Mouse (Mus musculus) spleen, postnatal 14 days (tissue): Measurements from ENCODE around the gene Syvn1.
"Not testable (repeated sequence)": the region's sequence is repeated elsewhere in the genome, so short reads cannot be mapped to it uniquely, and the experiment has no call there.

Source experiments
- DNase-seq, 2 experiments: peaks; one replicate each; pipeline ENCODE4 v3.0.0; 2021 to 2022; ENCODE audit warnings: low spot score in 2 of 2

The Syvn1 gene

DNA sequence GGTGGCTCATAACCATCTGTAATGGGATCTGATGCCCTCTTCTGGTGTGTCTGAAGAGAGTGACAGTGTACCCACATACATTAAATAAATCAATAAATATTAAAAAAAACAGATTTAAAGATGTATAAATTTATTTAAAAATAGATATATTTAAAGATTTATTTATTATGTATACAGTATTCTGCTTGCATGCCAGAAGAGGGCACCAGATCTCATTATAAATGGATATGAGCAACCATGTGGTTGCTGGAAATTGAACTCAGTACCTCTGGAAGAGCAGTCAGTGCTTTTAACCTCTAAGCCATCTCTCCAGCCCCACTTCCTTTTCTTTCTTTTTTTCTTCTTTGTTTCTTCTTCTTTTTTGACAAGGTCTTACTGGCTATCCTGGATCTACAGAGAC lies 6.4 kb upstream of the Syvn1 start:
- DNase-seq = no peak

DNA sequence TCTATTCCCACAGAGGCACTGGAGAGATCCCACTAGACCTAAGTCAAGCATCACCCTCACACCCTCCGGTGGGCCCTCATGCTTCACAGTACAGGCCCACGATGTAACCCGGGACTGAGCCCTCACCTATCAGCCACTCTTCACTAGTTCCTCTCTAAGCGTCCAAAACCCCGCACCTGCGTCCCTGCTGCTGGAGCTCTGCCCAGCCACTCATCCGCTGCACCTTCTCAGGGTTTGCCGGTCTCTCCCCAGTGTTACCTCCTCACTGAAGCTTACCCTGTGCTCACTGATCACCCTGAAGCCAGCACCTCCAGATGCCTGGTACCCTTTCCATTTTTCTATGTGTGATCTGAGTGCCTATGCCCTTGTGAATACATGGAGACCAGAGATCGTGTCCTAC lies 4.1 kb upstream of the Syvn1 start:
- no peak for DNase-seq

- not testable (repeated sequence) for DNase-seq
Observed at GRCm38 (mm10) chr19:6044102-6044501, 2.3 kb upstream of the Syvn1 start.

GRCm38 (mm10) chr19:6045366-6046293 lies 746 bp upstream of the Syvn1 start:
- no peak for DNase-seq

DNA sequence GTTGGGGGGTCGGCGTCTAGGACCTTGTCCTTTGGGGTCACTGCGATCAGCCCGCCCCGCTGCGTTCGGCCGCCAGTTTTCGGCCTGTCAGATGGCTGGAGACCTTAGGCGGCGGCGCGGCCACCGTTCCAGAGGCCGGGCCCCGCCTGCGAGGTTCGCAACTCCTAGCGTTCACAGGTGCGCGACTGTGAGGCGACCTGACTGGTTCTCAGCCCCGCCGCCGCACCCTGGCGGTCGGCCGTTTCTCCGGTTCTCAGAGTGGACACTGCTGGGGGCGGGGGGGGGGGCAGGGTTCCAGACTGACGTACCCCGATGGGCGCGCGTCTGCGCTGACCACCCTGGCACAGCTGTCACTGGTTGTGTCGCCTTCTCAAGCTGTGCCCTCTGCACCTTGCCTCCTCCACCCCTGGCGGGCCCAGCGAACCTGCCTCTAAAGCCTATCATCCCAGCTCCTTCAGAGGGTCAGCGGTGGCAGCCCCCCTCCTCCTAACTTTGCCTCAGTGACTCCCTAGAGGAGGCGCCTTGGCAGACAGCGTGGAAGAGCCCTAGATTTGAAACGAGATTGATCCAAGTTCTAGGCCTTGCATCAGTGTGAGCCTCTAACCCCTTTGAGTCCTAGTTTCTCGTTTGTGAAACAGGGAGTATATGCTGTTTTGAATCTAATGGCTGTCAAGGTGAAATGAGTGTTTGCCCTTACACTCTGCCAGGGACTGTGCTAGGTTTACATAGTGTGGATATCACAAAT lies 950 bp downstream of the Syvn1 start:
- no peak for DNase-seq

DNA sequence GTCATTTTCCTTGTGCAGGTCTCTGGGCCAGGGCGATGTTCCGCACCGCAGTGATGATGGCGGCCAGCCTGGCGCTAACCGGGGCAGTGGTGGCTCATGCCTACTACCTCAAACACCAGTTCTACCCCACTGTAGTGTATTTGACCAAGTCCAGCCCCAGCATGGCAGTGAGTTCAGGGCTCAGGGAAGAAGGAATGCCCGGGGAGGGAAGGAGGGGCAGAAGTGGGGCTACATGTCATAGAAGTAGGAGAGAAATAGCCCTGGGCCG lies 1.5 kb downstream of the Syvn1 start:
- DNase-seq = no peak

GRCm38 (mm10) chr19:6048681-6049410 lies 2.5 kb downstream of the Syvn1 start:
- DNase-seq = peak in 1 of 2 experiments; percentile 43

DNA sequence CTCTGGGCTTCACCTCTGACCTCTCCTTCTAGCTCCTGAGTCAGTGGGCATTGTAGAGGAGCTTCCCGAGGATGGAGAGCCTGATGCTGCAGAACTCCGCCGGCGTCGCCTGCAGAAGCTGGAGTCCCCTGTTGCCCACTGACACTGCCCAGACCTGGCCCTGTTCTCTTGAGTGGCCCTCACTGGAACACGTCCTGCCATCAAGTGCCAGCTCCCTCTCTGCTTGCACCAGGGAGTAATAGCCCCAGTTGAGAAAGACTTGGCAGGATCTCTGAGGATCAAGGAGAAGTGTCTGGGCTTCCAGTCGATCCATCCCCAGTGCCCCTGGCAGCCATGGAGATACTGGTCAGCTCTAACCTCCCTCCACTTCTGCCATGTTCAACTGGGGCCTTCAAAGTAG lies 6.1 kb downstream of the Syvn1 start:
- DNase-seq = no peak

DNA sequence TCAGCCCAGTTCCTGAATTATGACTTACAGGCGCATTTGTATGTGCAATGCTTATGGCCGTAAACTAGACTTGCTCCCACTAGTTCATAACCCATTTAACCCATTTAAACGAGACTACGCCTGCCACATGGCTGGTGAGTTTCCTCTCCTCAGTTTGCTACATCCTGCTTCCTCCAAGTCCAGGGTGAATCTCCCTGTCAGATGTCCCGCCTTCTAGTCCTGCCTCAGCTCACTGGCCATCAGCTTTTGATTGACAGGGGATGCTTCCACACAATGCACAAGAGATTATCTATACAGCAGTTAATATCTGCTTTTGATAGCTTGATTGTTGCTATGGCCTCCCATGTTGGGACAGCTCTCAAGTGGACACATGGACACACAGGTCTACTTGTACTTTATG lies 7.9 kb downstream of the Syvn1 start:
- no peak for DNase-seq

- no peak for DNase-seq
Observed at GRCm38 (mm10) chr19:6056696-6057095, 10.3 kb downstream of the Syvn1 start.

- DNase-seq = peak; percentile 98 to 99
Observed at GRCm38 (mm10) chr19:6057313-6058096, 11.1 kb downstream of the Syvn1 start, which contains the start of the genes Mrpl49 and Fau. Gene Mrpl49, minus strand, starts transcription at chr19:6057785. Gene Fau, plus strand, starts transcription at chr19:6057844.

DNA sequence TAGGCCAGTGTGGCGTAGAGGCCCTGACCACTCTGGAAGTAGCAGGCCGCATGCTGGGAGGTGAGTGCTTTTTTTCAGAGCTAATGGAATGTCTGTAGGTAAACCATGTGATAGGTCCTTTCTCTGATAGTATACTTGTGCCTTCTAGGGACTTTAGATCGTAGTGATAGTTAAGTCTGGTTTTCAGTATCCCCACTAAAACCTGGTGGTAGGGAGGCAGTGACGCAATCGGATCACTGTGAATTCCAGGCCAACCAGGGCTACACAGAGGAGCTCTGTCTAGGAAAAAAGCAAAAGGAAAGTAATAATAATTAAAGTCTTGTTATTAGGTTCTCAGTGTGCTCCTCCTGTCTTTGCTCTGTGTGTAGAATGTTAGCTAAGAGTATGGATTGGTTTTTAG lies 12.1 kb downstream of the Syvn1 start:
- no peak for DNase-seq

DNA sequence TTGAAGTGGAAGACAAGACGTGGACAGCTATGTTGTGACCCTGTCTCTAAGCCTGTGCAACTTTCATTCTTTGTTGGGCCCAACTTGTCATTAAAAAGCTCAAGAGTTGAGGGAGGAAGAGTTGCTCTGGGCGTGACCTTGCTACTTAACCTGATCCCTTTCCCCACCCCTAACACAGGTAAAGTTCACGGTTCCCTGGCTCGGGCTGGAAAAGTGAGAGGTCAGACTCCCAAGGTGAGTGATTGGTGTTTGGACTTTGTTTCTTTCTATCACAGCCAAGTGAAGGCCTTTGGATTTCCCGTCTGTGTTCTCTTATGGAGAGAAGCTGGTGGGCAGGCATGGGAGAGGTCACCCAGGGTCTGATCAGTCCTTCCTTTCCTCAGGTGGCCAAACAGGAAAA lies 12.6 kb downstream of the Syvn1 start:
- no peak for DNase-seq

- peak; percentile 82 to 88 for DNase-seq
Observed at GRCm38 (mm10) chr19:6061021-6061533, 14.7 kb downstream of the Syvn1 start, which contains the start of gene Znhit2. Gene Znhit2, plus strand, starts transcription at chr19:6061192.

GRCm38 (mm10) chr19:6061641-6062302 lies 15.4 kb downstream of the Syvn1 start:
- DNase-seq = peak; percentile 50 to 54

GRCm38 (mm10) chr19:6062418-6062817 lies 16.0 kb downstream of the Syvn1 start:
- no peak for DNase-seq

GRCm38 (mm10) chr19:6063081-6063480 lies 16.7 kb downstream of the Syvn1 start:
- no peak for DNase-seq

DNA sequence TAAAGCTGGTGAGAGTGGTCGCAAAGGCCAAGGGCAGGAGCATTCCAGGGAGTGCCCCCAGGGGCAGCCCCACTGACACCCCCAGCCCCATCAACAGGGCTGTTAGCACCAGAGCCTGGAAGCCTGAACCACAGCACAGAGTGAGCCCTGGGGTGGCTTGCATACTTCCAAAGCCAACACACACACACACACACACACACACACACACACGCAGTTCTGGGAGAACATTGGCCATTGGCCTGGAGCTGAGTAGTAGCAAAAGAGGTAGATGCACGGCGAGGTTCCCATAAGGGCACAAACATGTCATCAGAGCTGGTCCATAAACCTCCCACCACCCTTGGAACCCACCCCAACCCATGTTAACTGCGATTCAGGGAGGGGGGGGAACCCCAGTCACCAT lies 20.2 kb downstream of the Syvn1 start:
- no peak for DNase-seq

DNA sequence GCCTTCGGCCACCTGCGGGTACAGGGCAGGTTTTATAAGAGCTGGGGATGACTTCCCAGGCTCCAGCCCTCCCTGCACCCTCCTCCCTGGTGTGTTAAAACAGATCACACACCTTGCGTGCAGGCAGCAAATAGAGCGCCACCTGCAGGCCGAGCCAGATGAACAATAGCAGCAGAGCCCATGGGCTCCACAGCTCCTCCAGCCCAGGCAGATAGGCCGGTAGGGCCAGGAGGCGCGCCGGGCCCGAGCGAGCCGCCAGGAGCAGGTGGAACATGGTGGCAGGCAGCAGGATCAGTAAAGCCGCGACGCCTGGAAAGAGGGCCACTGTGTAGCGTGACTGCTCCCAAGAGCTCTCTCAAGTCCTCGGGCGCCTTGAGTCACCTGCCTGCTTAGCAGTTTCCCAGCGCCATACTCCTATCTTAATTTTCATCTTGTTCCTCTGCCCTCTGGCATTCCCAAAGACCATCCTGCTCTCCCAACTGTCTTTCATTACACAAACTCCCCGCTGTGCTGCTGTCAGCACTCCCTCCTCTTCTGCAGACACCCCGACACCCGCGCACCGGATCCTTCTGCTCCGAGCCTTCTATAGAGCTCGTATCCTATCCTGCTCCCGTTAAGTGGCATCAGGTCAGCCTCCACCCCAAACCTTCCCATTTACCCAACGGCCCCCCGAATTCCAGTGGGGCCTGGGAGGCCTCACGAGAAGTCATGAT lies 20.8 kb downstream of the Syvn1 start:
- peak; percentile 72 to 85 for DNase-seq
